Mouse (Mus musculus): ENCODE measurements at regions not wholly inside any gene's neighbourhood (a gene's known extent, or its start where the extent isn't known, plus 50 kb on each side); places are given as distances from the start of the nearest gene placed in this dataset.
"Not testable (repeated sequence)": the region's sequence is repeated elsewhere in the genome, so short reads cannot be mapped to it uniquely, and the experiment has no call there.

GRCm38 (mm10) chr17:27279491-27280288 is 75.4 kb upstream of the Lemd2 start:
- not testable (repeated sequence) for ATAC-seq; H3K36me3 ChIP-seq (ENCODE audit: control insufficient read depth, insufficient read depth, low read length); H3K27ac ChIP-seq (ENCODE audit: low read length); H3K9ac ChIP-seq (ENCODE audit: low read depth, low read length); H3K9me3 ChIP-seq (replicated peaks; ENCODE audit: control insufficient read depth, low read length, poor library complexity, severe bottlenecking); H3K4me2 ChIP-seq (ENCODE audit: low read length); H3K27me3 ChIP-seq (ENCODE audit: control insufficient read depth, insufficient read depth, low read depth, low read length); H3K4me3 ChIP-seq (ENCODE audit: low read depth, low read length); H3K4me1 ChIP-seq (ENCODE audit: control insufficient read depth, insufficient read depth, low read length)
- 94% methylated on average over 17 of the region's 17 CpGs for WGBS

GRCm38 (mm10) chr17:27277786-27278185 is 73.5 kb upstream of the Lemd2 start:
- H3K27me3 ChIP-seq (ENCODE audit: control insufficient read depth, insufficient read depth, low read depth, low read length); H3K27ac ChIP-seq (ENCODE audit: low read length); ATAC-seq; H3K4me3 ChIP-seq (ENCODE audit: low read depth, low read length); H3K36me3 ChIP-seq (ENCODE audit: control insufficient read depth, insufficient read depth, low read length); H3K4me1 ChIP-seq (ENCODE audit: control insufficient read depth, insufficient read depth, low read length); H3K9me3 ChIP-seq (replicated peaks; ENCODE audit: control insufficient read depth, low read length, poor library complexity, severe bottlenecking); H3K4me2 ChIP-seq (ENCODE audit: low read length); H3K9ac ChIP-seq (ENCODE audit: low read depth, low read length): not testable (repeated sequence)
- WGBS: 94% methylated on average over 12 of the region's 12 CpGs

- H3K4me2 ChIP-seq (ENCODE audit: low read length); H3K9ac ChIP-seq (ENCODE audit: low read depth, low read length); H3K4me3 ChIP-seq (ENCODE audit: low read depth, low read length); H3K27me3 ChIP-seq (ENCODE audit: control insufficient read depth, insufficient read depth, low read depth, low read length); ATAC-seq; H3K36me3 ChIP-seq (ENCODE audit: control insufficient read depth, insufficient read depth, low read length); H3K27ac ChIP-seq (ENCODE audit: low read length); H3K4me1 ChIP-seq (ENCODE audit: control insufficient read depth, insufficient read depth, low read length); H3K9me3 ChIP-seq (replicated peaks; ENCODE audit: control insufficient read depth, low read length, poor library complexity, severe bottlenecking): not testable (repeated sequence)
- 90% methylated on average over 12 of the region's 12 CpGs for WGBS
These were observed 67.5 kb upstream of the Lemd2 start for GRCm38 (mm10) chr17:27271756-27272155.

- H3K4me2 ChIP-seq (ENCODE audit: low read length); ATAC-seq; H3K4me3 ChIP-seq (ENCODE audit: low read depth, low read length); H3K27me3 ChIP-seq (ENCODE audit: control insufficient read depth, insufficient read depth, low read depth, low read length); H3K27ac ChIP-seq (ENCODE audit: low read length); H3K9ac ChIP-seq (ENCODE audit: low read depth, low read length); H3K9me3 ChIP-seq (replicated peaks; ENCODE audit: control insufficient read depth, low read length, poor library complexity, severe bottlenecking); H3K36me3 ChIP-seq (ENCODE audit: control insufficient read depth, insufficient read depth, low read length); H3K4me1 ChIP-seq (ENCODE audit: control insufficient read depth, insufficient read depth, low read length): not testable (repeated sequence)
- WGBS: 98% methylated on average over 8 of the region's 8 CpGs
These were observed 66.5 kb upstream of the Lemd2 start for GRCm38 (mm10) chr17:27270776-27271175.

GRCm38 (mm10) chr17:27264607-27265006 is 60.3 kb upstream of the Lemd2 start:
- H3K4me2 ChIP-seq (ENCODE audit: low read length); H3K27ac ChIP-seq (ENCODE audit: low read length); H3K9ac ChIP-seq (ENCODE audit: low read depth, low read length); H3K9me3 ChIP-seq (replicated peaks; ENCODE audit: control insufficient read depth, low read length, poor library complexity, severe bottlenecking); ATAC-seq; H3K36me3 ChIP-seq (ENCODE audit: control insufficient read depth, insufficient read depth, low read length); H3K4me3 ChIP-seq (ENCODE audit: low read depth, low read length); H3K27me3 ChIP-seq (ENCODE audit: control insufficient read depth, insufficient read depth, low read depth, low read length); H3K4me1 ChIP-seq (ENCODE audit: control insufficient read depth, insufficient read depth, low read length): not testable (repeated sequence)
- WGBS: 97% methylated on average over 7 of the region's 9 CpGs

- ATAC-seq: no peak
- Histone ChIP-seq H3K4me3 (ENCODE audit: low read depth, low read length) (no peak overlapping the region), H3K9me3 (replicated peaks; ENCODE audit: control insufficient read depth, low read length, poor library complexity, severe bottlenecking) (no peaks in the 10 kb centered on the region), H3K27ac (ENCODE audit: low read length) (no peak overlapping the region), H3K4me1 (ENCODE audit: control insufficient read depth, insufficient read depth, low read length) (no peaks in the 10 kb centered on the region), H3K9ac (ENCODE audit: low read depth, low read length) (no peak overlapping the region), H3K4me2 (ENCODE audit: low read length) (no peak overlapping the region), H3K27me3 (ENCODE audit: control insufficient read depth, insufficient read depth, low read depth, low read length) (no peaks in the 10 kb centered on the region), H3K36me3 (ENCODE audit: control insufficient read depth, insufficient read depth, low read length) (no peaks in the 10 kb centered on the region)
- 78% methylated on average over 4 of the region's 4 CpGs for WGBS
These were observed 58.3 kb upstream of the Lemd2 start for GRCm38 (mm10) chr17:27262607-27263006.

- H3K4me3 ChIP-seq (ENCODE audit: low read depth, low read length): no peak overlapping the region
- ATAC-seq: no peak
- H3K9me3 ChIP-seq (replicated peaks; ENCODE audit: control insufficient read depth, low read length, poor library complexity, severe bottlenecking): no peaks in the 10 kb centered on the region
- 96% methylated on average over 8 of the region's 9 CpGs for WGBS
- no peak overlapping the region for H3K27ac ChIP-seq (ENCODE audit: low read length)
- no peaks in the 10 kb centered on the region for H3K36me3 ChIP-seq (ENCODE audit: control insufficient read depth, insufficient read depth, low read length)
- no peak overlapping the region for H3K4me2 ChIP-seq (ENCODE audit: low read length)
- H3K27me3 ChIP-seq (ENCODE audit: control insufficient read depth, insufficient read depth, low read depth, low read length): no peaks in the 10 kb centered on the region
- no peak overlapping the region for H3K9ac ChIP-seq (ENCODE audit: low read depth, low read length)
- no peaks in the 10 kb centered on the region for H3K4me1 ChIP-seq (ENCODE audit: control insufficient read depth, insufficient read depth, low read length)
These were observed 57.7 kb upstream of the Lemd2 start for GRCm38 (mm10) chr17:27261981-27262380.

GRCm38 (mm10) chr17:27261251-27261650 is 57.0 kb upstream of the Lemd2 start:
- Histone ChIP-seq H3K27me3 (ENCODE audit: control insufficient read depth, insufficient read depth, low read depth, low read length) (no peaks in the 10 kb centered on the region), H3K9ac (ENCODE audit: low read depth, low read length) (no peak overlapping the region), H3K4me2 (ENCODE audit: low read length) (no peak overlapping the region), H3K36me3 (ENCODE audit: control insufficient read depth, insufficient read depth, low read length) (no peaks in the 10 kb centered on the region), H3K4me1 (ENCODE audit: control insufficient read depth, insufficient read depth, low read length) (no peaks in the 10 kb centered on the region), H3K9me3 (replicated peaks; ENCODE audit: control insufficient read depth, low read length, poor library complexity, severe bottlenecking) (no peaks in the 10 kb centered on the region), H3K4me3 (ENCODE audit: low read depth, low read length) (no peak overlapping the region), H3K27ac (ENCODE audit: low read length) (no peak overlapping the region)
- ATAC-seq: no peak
- WGBS: 71% methylated on average over 2 of the region's 2 CpGs

GRCm38 (mm10) chr17:27260116-27260515 is 55.8 kb upstream of the Lemd2 start:
- Histone ChIP-seq H3K27me3 (ENCODE audit: control insufficient read depth, insufficient read depth, low read depth, low read length) (no peaks in the 10 kb centered on the region), H3K4me3 (ENCODE audit: low read depth, low read length) (no peak overlapping the region), H3K36me3 (ENCODE audit: control insufficient read depth, insufficient read depth, low read length) (no peaks in the 10 kb centered on the region), H3K27ac (ENCODE audit: low read length) (no peak overlapping the region), H3K9me3 (replicated peaks; ENCODE audit: control insufficient read depth, low read length, poor library complexity, severe bottlenecking) (no peaks in the 10 kb centered on the region), H3K9ac (ENCODE audit: low read depth, low read length) (no peak overlapping the region), H3K4me1 (ENCODE audit: control insufficient read depth, insufficient read depth, low read length) (no peaks in the 10 kb centered on the region), H3K4me2 (ENCODE audit: low read length) (no peak overlapping the region)
- no peak for ATAC-seq
- WGBS: 90% methylated on average over 9 of the region's 9 CpGs
